Mouse (Mus musculus) megakaryocyte progenitor cell, adult 5-6 weeks (primary cell): ENCODE measurements around the gene Sart3. TPM values are rescaled to one million over a fixed set of nuclear protein-coding genes. Genes with fewer than 3 reads are reported as not detected.
"Not testable (repeated sequence)": the region's sequence is repeated elsewhere in the genome, so short reads cannot be mapped to it uniquely, and the experiment has no call there.

Experiments
- ATAC-seq: replicated peaks from 2 replicates; pipeline ENCODE4 v1.8.0; 2016; ENCODE audit warnings: mild to moderate bottlenecking, moderate TSS enrichment, inconsistent platforms; ENCODE audit not compliant: poor library complexity
- total RNA-seq, 2 experiments: library from RNA; stranded (forward) in 1 of 2; stranded (reverse) in 1 of 2; fragments of 157-497, 149-512 nt in 1 of 2; fragments of 200-1000 nt in 1 of 2; gene quantifications; 2 replicates each; pipeline versions ENCODE4 v1.2.3 to v1.2.4; 2015 to 2017

Sart3 gene
- 16.2 and 17.2 TPM in 2 replicates for total RNA-seq (2015)
- total RNA-seq (2017) = 26.0 and 37.7 TPM in 2 replicates

DNA sequence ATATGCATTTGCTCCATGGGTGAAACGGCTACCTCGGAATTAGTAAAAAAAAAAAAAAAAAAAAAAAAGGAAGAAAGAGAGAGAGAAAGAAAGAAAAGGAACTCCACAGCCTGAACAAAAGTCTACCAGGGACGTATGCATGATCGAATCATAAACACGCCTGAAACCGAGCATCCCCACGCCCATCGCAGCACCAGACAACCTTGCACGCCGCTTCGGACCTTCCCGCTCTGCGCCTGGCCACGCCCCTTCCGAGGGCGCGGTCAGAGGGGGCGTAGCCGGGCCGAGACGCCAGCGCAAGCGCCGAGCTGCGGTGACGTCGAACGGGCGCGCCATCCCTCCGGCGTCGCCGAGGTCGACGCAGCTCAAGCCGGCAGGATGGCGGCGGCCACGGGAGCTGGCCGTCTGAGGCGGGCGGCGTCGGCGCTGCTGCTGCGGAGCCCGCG is at the start of gene Sart3, which contains the start of gene Iscu:
Gene Sart3, minus strand, starts transcription at position 61 of the 446 bp plus-strand sequence.
Gene Iscu, plus strand, starts transcription at position 299 of the 446 bp plus-strand sequence.
- peak; percentile 71 for ATAC-seq

DNA sequence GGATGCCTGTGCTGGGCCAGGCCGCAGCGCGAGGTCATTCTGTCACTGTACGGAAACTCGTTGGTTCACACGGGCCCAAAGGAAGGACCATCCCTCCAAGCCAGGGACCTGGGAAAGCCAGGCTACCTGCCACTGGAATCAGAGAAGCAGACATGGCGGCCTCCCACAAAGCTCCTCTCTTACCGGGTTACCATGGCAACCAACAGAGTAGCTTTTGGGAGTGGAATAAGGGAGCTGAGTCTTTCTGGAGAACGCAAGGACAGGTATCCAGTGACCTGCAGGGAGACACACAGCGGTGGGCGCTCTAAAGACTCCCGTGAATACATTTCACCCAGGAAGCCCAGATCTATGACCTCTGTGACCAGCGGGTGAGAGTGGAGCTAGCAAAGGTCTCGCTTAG is 46.3 kb upstream of the Sart3 start:
- ATAC-seq = no peak

DNA sequence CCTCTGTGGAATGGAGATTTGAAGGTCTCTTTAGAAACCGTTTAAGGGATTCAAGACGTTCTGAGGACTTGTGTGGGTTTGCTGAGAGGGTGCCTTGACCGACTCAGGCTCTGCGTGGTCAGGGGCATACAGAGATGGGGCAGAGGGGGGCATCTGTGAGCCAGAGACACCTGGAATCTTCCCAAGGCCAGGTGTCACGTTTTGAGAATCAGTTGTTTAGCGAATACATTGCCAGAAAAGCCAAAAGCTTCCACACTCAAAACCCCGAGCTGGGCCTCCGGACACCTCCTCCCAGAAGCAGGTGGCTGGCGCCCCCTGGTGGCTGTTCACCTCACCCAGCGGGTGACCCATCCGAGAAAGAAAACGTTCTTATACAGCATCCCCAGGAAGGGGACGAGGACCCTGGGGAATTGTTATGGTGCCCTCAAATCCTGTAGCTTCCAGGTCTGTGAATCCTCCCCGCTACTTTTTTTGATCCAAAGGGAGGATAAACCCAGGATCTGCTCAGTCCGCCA is 43.4 kb upstream of the Sart3 start:
- peak; percentile 81 for ATAC-seq

DNA sequence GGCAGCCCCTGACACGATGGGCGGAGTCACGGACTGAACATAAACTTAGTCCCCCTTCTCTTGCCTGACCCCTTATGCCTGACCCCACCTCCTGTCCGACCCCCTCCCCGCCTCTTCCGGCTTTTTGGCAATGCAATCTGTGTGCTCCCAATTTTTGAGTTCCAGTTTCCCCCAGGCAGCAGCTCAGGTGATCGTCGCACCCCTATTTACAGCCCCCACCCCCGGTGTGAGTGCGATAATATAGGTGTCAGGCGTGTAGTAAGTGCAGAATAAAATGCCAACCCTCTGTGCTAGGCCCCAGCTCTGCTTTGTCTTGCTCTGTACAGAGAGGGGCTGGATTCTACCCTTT is 42.7 kb upstream of the Sart3 start:
- ATAC-seq = no peak

DNA sequence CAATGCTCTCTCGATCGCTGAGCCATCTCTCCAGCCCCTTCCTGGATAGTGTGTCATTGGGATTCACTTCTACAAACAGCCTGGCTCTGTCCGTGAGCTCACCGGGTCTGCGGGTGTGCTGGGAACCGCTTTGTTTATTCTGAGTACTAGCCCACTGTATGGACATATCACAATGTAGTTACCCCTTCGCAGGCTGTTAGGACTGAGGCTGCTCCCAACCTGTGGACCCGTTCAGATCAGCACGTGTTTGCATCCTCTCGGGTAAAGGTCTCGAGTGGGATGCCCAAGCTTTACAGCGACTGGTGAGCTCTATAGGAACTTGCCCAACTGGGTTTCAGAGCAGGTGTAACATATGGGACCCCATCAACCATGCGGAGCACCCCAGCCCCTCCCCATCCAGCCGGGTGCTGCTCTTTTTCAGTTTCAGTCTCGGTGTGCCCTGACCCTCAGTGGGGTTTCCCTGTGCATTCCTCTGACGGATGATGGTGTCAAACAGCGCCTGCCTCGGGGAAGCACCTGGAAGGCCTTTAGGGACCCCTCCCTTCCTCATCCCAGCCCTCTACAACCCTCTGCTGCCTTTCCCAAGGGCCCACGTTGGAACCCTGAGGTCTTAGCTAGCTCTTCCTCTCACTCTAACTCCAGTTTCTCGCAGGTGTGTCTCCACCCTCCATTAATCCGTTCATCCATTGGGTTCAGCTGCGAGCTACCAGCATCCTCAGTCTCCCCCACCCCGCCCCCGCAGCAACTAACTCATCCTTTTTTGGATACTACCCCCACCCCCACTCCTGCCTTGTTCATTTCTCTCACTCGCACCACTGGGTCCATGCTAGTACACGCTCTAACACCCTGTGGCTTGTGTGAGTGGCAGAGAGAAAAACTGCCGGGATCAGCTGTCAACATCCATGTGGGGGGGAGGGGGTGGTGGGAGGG is 42.1 kb upstream of the Sart3 start:
- ATAC-seq = no peak

DNA sequence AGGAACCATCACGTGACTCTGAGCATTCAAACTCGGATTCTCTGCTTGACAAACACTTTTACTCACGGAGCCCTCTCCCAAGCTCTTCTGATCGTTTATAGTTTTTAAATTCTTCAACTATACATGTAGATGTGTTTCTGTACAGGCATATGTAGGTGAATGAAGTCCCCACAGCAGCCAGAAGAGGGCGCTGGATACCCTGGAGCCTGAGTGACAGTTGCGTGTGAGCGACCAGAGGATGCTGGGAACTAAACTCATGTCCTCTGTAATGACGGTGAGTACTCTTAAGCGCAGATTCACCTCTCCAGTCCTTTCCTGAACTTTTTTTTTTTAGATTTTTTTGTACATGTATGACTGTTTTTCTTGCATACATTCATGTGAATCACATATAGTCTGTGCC is 41.3 kb upstream of the Sart3 start:
- ATAC-seq = peak; percentile 38

DNA sequence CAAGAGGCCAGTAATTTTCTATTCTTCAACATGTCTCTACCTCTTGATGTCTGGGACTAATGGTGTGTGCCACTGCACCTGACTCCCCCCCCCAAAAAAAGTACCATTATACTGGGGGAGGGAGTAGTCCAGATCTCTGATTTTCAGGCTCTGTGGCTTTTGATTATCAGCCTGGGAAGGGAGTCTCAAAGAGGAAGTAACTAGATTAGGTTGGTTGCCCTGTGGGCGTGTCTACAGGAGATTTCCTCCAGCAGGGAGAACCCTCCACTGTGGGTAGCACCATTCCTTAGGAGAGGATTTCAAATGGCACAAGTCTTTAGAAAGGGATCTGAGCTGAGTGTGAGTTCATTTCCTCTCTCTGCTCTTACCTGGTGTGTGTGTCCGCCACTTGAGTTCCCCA is 40.3 kb upstream of the Sart3 start:
- ATAC-seq = peak; percentile 43

DNA sequence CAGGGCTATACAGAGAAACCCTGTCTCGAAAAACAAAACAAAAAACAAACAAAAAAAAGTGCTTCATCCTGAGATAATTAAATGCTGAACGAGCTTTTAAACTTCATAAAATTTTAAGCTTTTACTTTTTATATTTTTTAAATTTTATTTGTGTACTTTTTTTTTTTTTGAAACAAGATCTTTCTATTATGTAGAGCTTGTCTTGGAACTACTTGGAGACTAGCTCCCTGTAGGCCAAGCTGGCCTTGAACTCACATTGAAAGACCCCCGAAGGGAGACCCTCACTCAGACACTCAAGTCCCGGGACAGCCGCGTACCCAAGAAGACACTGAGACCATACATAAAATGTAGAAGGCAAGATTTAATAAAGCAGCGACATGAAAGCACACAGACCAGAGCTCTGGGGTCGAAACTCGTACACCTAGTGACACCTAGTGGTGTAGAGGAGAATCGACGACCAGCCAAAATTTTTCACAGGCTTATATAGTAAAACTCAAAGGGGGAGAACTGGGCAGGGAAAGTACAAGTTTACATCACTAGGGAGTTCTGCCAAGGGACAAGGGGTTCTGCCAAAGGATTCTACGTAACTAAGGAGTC is 39.6 kb upstream of the Sart3 start:
- ATAC-seq = not testable (repeated sequence)

DNA sequence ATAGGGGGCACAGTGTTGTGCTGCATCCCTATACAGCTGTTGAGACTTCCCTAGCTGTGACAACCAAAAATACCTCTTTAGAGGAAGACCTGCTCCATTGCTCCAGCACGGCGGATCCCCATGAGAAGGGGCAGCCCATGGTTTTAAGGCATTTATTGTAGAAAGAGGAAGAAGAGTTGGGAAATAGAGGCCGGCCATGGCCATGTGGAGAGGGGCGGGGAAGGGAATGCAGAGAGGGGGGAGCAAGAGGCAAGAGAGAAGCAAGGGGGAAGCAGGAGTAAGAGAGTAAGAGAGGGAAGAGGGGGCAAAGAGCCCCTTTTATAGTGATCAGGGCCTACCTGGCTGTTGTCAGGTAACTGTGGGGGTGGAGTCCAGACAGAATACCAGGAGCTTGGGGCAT is 37.8 kb upstream of the Sart3 start:
- ATAC-seq = peak; percentile 70

DNA sequence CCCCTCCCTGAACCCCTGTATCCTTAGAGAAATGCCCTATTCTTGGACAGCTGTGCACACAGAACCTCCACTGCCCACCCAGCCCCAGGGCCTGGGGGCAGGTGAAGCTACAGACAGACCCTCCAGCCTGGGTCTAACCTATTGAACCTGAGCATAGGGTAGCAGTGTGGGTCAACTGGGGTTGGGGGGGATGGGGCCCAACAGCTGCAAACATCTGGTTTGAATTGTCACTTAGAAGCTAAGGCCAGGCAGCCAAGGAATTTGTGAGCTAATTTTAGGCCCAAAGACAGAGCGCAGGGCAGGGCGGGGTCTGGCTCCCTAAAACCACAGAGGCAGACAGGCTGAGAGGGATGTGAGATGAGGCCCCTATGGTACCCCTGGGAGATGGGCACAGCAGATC is 35.9 kb upstream of the Sart3 start:
- no peak for ATAC-seq

DNA sequence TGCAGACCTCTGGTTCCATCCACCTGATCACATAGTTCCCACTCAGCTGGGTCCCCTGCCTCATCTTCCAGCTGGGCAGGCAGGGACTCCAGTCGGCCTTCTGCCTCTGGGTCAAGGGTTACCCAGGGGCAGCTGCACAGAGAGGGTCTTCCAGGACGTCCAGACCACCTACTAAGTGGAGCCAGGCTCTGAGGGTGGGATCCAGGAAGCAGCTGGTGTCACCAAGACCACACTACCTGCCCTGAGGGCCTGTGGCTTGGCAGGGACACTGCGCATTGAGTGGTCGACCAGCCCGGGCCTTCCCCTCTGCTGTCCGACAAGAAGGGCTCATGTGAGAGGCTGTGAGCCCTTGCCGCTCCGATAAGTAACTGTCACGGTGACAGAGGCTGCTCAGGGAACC is 35.4 kb upstream of the Sart3 start:
- no peak for ATAC-seq

DNA sequence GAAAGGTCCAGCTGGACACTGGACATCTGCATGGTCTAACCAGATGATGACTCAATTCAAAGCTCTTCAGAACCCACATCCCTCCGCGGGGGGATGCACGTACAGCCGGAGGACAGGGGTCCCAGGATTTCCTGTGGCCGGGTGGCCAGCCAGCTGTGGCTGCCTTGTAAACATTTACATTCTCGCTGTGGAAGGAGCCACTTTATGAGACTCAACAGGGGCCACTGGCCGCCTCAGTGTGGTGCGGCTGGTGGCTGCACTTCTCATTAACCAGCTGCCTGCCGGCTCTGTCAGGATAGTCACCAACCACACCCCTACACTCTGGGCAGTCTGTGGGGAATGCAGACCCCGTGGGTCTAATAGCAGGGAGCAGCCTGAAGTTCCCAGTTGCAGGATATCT is 34.1 kb upstream of the Sart3 start:
- ATAC-seq = no peak

DNA sequence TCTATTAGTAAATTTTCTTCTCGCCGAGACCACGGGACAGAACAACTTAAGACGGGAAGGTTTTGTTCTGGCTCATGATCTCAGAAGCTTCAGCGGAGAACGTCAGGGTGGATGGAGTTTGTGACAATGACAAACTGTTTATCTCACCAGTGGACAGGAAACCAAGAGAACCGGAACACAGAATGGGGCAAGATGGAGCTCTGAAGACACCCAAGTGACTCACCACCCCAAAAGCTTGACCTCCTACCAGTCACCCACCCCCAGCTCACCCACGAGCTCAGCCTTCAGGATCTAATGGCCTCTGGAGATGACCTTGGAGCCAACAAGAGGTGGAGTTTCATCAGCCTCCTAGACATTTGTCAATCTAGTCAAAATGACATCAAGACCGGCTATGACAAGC is 33.0 kb upstream of the Sart3 start:
- ATAC-seq = no peak

DNA sequence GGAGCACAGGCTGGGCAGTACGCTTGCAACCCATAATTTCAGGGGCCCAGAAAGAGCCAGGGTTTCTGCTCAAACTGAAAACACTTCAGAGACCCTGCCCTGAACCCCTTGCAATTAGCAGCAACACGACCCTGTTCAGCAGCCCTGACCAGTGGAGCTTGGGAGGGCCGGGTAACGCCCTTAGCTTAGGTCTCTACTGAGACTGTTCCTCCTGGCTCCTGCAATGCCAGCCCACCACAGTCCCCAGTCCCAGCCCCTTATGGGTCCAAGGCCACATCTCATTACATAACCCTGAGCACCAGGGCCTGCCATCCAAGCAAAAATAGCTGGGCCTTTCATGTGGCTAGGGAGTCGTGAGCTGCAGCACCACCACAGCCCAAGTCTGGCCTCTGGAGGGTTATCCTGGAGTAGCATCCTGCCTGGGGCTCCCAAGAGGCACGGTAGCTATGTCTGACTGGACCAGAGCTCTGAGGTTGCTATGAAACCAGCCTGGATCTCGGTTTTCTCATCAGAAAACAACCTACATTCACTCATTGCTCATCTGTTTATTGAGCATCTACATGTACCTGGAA is 32.2 kb upstream of the Sart3 start:
- peak; percentile 43 for ATAC-seq

DNA sequence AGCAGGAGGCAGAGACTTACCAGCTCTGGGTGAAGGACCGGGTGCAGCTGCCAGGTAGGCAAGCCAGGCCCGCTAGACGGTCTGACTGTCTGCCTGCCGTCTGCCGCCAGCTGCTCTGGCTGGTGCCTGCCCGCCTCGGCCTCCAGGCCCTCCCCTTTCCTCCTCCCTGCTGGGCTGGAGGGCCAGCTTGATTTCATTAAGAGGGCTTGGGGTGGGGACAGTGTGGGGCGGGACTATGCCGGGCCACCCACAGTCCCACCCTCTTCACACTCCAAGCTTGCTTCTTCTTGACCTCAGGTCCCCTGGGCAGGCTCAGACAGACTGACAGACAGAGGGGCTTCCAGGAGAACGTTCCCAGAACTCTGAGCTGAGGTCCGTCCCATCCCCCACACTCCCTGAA is 28.0 kb upstream of the Sart3 start, which contains the start of gene Tmem119:
Gene Tmem119, minus strand, starts transcription at position 237 of the 400 bp plus-strand sequence.
- ATAC-seq = peak; percentile 66

DNA sequence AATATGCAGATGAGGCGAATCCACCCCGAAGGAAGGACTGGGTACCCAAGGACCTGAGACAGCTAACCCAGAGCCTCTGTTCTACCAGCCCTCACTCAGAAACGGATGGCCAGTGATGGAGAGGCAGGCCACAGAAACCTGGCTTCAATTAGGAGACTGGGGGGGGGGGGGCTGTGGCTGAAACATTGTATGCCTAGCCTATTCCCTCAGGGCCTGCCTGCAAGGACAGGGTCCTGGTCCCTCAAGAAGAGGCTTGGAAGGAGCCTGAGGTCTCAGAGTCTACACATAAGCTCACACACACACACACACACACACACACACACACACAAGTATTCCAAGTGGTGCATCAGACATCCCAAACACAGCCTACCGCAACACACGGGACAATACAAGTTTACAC is 27.4 kb upstream of the Sart3 start:
- ATAC-seq = no peak

DNA sequence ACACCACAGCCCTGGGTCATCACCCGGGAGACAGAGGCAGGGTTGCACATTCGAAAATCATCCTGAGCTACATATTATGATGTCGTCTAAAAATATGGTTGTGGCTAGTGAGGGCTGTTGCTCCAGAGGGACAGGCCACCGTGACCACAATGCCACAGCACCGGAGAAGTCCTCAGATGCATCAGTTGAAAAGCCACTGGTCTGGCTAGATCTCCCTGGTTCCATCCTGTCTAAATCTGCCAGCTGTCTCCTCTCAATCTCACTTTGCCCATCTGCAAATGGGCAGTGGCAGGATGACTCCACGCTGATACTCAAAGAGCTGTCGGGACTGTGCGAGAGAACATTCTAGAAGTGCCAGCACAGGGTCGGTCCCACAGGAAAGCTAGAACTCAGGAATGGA is 26.2 kb upstream of the Sart3 start:
- ATAC-seq = peak; percentile 21; the same call in 1 of the 2 replicates

DNA sequence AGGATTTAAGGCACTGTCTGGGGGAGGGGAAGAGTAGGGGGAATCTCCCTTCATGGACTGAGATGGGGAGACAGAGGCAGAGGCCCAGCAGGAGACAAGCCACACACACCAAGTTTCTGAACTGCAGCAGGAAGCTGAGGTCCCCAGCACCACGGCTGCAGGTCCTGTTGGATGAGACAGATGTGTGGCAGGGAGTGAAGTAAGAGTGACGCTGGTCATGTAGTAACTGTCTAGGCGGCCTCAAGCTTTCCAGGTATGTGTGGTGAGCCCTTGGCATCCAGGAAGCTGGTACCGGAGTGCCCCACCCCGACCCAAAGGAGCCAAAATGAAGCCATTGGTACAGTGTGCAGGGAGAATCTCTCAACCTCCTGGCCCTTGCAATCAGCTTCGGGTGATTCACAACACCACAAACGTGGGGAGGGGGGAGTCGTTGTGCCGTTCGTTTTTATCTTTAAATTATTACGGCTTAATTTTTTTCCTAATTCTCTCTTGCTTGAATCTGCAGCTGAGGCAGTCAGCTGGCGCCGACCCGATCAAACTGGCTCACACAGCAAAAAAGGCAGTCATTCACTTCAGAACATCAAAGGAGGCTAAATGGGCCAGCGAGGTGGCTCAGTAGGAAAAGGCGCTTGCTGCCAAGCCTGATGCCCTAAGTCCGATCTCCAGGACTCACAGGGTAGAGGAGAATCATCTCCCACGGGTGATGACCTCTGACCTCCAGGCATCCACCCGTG is 25.0 kb upstream of the Sart3 start:
- ATAC-seq = peak; percentile 36

DNA sequence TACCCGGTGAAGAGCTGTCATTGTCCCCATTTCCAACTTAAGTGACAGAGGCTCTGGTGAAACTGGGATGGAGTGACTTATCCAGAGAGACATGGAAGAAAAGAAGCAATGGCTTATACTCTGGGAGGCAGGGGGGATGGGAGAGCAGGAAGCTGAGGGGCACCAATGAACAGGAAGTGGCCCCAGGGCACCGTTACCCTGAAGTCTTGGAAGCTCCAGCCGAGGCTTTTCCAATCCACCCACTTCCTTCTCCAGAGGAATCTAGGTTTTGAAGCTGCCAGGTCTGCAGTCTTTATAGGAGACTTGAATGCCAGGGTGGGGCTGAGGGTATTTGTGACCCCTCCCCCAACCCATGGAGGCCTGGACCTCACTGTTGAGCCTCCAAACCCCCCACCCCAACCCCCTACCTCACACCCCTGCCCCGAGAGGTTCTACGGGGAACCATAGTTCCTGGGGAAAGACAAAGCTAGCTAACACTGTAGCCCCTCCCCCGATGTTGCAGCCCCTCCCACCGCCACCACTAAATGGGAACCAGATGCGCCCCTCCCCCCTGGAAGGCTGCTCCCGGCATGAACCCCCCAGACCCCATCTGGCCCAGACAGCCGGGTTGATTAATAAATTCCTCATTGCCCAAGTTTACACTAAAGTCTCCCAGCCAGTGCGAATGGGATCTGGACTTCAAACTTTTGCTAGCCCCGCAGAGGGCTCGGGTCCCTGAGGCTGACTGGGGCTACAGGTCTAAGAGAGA is 24.3 kb upstream of the Sart3 start:
- no peak for ATAC-seq
